Mouse (Mus musculus) cerebellum, adult 9-11 months (tissue): ENCODE data around the gene Rpp25l.
"Not testable (repeated sequence)": the region's sequence is repeated elsewhere in the genome, so short reads cannot be mapped to it uniquely, and the experiment has no call there.

ENCODE experiments used
- DNase-seq: peaks from one replicate; pipeline ENCODE4 v3.0.0; 2022

The Rpp25l gene

GRCm38 (mm10) chr4:41696452-41696851 lies 16.9 kb downstream of the Rpp25l start:
- DNase-seq, result peak; percentile 44

- peak; percentile 66 for DNase-seq
These were observed 17.5 kb downstream of the Rpp25l start for GRCm38 (mm10) chr4:41695800-41696199.

GRCm38 (mm10) chr4:41693511-41693910 lies 19.8 kb downstream of the Rpp25l start:
- DNase-seq, result not testable (repeated sequence)

GRCm38 (mm10) chr4:41690014-41690413 lies 23.3 kb downstream of the Rpp25l start:
- DNase-seq, result not testable (repeated sequence)

GRCm38 (mm10) chr4:41688562-41688961 lies 24.8 kb downstream of the Rpp25l start:
- DNase-seq, result not testable (repeated sequence)

GRCm38 (mm10) chr4:41685882-41686492 lies 27.3 kb downstream of the Rpp25l start:
- DNase-seq, result not testable (repeated sequence)

- not testable (repeated sequence) for DNase-seq
These were observed 28.3 kb downstream of the Rpp25l start for GRCm38 (mm10) chr4:41684931-41685453.

- DNase-seq, result not testable (repeated sequence)
These were observed 29.0 kb downstream of the Rpp25l start for GRCm38 (mm10) chr4:41684131-41684930.

GRCm38 (mm10) chr4:41683303-41683702 lies 30.0 kb downstream of the Rpp25l start:
- not testable (repeated sequence) for DNase-seq

GRCm38 (mm10) chr4:41682789-41683188 lies 30.5 kb downstream of the Rpp25l start:
- no peak for DNase-seq

GRCm38 (mm10) chr4:41681947-41682346 lies 31.4 kb downstream of the Rpp25l start:
- DNase-seq, result peak; percentile 39

- peak; percentile 73 for DNase-seq
These were observed 32.2 kb downstream of the Rpp25l start for GRCm38 (mm10) chr4:41681176-41681575.

- DNase-seq, result peak; percentile 47
These were observed 34.0 kb downstream of the Rpp25l start for GRCm38 (mm10) chr4:41679291-41679690.

- peak; percentile 41 for DNase-seq
These were observed 34.5 kb downstream of the Rpp25l start for GRCm38 (mm10) chr4:41678863-41679262.

- peak; percentile 88 for DNase-seq
These were observed 36.2 kb downstream of the Rpp25l start for GRCm38 (mm10) chr4:41677006-41677629.

- DNase-seq, result peak; percentile 80
These were observed 36.9 kb downstream of the Rpp25l start for GRCm38 (mm10) chr4:41676248-41677005.

GRCm38 (mm10) chr4:41673186-41673585 lies 40.1 kb downstream of the Rpp25l start:
- DNase-seq, result no peak

- DNase-seq, result no peak
These were observed 40.8 kb downstream of the Rpp25l start for GRCm38 (mm10) chr4:41672522-41672963.

GRCm38 (mm10) chr4:41671963-41672480 lies 41.3 kb downstream of the Rpp25l start:
- no peak for DNase-seq

- DNase-seq, result no peak
These were observed 41.8 kb downstream of the Rpp25l start for GRCm38 (mm10) chr4:41671500-41671899.

GRCm38 (mm10) chr4:41670836-41671235 lies 42.5 kb downstream of the Rpp25l start:
- no peak for DNase-seq

GRCm38 (mm10) chr4:41666646-41667045 lies 46.7 kb downstream of the Rpp25l start:
- no peak for DNase-seq
